Mouse (Mus musculus): ENCODE measurements at regions not wholly inside any gene's neighbourhood (a gene's known extent, or its start where the extent isn't known, plus 50 kb on each side); places are given as distances from the start of the nearest gene placed in this dataset.

GRCm38 (mm10) chr12:15741219-15741618 is 75.5 kb downstream of the Trib2 start:
- no peak for DNase-seq (ENCODE audit: extremely low read depth, insufficient read length, low spot score)

- DNase-seq (ENCODE audit: extremely low read depth, insufficient read length, low spot score): no peak
Observed at GRCm38 (mm10) chr12:15738989-15739388, 77.7 kb downstream of the Trib2 start.

GRCm38 (mm10) chr12:15731261-15731660 is 85.5 kb downstream of the Trib2 start:
- no peak for DNase-seq (ENCODE audit: extremely low read depth, insufficient read length, low spot score)

GRCm38 (mm10) chr12:15729696-15730095 is 87.0 kb downstream of the Trib2 start:
- DNase-seq (ENCODE audit: extremely low read depth, insufficient read length, low spot score): no peak

DNA sequence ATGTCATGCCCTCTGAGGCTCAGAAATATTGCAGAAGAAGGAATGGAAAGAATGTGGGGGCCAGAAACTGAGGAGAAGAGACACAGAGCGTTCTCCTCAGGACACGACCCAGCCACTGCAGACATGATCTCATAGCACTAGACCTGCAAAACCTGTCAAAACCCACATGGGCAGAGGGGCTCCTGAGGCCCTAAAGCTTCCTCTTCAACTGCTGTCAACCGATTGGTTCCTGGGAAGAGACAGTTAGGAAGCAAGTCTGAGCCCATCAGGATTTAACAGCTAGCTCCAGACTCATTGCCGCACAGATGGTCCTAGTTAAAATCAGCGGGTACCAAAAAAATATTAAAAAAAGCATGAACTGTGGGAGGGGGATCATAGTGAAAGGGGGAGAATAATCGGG is 93.2 kb downstream of the Trib2 start:
- DNase-seq (ENCODE audit: extremely low read depth, insufficient read length, low spot score): no peak

DNA sequence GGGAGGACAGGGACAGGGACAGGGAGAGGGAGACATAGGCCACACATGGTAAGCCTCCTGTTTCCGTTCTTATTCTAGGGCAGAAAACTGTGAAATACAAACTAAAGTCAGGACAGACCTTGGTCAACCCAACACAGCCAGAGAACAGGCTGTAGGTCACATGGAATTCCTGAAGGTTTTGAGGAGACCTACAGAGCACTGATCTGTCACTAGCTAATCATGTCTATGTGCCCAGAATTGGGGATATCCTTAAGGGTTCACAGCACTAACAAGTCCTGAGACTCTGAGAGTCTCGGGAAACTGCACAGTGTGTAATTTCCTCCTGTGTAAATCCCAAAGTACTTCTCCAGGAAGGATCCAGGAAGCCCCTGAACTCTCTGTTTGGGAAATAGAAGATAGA is 94.6 kb downstream of the Trib2 start:
- no peak for DNase-seq (ENCODE audit: extremely low read depth, insufficient read length, low spot score)

- no peak for DNase-seq (ENCODE audit: extremely low read depth, insufficient read length, low spot score)
Observed at GRCm38 (mm10) chr12:15720171-15720570, 96.6 kb downstream of the Trib2 start.

- DNase-seq (ENCODE audit: extremely low read depth, insufficient read length, low spot score): no peak
Observed at GRCm38 (mm10) chr12:15718827-15719226, 97.9 kb downstream of the Trib2 start.

DNA sequence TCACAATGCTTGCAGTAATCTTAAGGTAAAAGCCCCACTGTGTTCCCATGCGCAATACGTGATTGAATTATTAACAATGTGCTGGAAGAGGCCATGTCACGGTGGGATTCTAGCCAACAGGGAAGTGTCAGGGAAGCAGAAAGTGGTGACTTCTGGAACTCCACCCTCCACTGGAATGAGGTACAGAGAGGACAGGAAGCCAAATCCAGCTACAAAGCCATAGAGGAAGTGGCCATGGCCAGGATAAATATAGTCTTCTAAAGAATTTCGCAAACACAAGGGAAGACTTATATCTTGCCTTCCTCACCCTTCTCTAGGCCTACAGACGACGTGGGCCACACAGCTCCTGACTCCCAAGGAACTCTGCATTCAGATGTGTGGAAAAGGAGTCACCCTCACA is 98.7 kb downstream of the Trib2 start:
- no peak for DNase-seq (ENCODE audit: extremely low read depth, insufficient read length, low spot score)

DNA sequence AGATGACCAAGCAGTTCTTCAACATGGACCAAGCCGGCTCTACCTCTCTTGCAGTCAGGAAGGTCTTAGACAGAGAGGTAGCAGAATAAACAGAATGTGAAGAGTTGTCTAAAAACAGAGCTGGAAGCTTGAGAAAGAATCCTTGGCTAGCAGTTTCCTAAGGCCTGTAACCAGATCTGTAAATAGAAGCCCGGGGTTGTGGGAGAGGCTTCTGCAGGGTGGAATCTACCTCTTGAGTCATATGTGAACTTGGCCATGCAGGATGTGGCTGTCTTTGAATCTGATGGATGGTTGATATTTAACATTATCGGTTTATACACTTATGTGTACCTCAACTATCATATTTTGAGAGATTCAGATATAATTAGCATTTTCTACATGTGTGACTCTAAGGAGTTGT is 99.4 kb downstream of the Trib2 start:
- no peak for DNase-seq (ENCODE audit: extremely low read depth, insufficient read length, low spot score)

DNA sequence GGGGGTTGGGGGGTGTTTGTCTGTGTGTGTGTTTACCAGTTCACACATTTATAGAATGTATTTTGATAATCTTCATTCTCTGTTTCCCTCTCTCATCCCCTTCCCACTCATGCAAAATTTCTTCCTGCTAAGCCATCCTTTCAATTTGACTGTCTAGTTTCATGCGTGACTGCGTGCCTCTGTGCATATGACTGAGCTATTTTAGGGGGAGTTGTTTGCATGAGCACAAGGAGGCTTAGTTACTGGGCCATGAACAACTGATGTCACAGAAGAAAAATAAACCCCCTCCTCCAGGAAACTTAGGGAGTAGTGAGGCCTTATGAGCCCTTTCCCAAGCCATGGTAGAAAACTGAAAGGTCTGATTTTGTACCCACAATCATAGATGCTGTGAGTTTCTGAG is 103.1 kb downstream of the Trib2 start:
- no peak for DNase-seq (ENCODE audit: extremely low read depth, insufficient read length, low spot score)

DNA sequence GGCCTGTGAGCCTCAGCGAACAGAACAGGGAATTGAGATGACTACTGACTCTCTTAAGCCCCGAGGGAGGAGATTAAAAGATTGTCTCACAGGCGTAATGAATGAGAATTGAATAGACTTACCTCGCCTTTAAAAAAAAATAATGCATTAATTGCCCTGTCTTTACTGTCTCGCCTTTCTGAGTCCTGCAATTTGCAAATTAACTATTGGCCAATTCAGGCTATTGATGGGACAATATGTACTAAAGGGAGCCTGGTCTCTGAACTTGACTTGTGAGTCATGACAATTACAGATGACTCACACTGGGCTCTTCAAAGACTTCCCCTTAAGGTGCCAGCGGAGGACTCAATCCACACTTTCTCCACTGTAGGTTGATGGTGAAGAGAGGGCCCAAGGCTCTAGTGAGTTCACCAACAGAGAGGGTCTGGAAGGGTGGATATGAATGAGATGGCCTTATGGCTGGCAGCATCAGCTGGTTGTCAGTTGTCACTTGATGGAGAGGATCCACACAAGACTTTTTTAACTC is 109.1 kb downstream of the Trib2 start:
- DNase-seq (ENCODE audit: extremely low read depth, insufficient read length, low spot score): peak; percentile 32

DNA sequence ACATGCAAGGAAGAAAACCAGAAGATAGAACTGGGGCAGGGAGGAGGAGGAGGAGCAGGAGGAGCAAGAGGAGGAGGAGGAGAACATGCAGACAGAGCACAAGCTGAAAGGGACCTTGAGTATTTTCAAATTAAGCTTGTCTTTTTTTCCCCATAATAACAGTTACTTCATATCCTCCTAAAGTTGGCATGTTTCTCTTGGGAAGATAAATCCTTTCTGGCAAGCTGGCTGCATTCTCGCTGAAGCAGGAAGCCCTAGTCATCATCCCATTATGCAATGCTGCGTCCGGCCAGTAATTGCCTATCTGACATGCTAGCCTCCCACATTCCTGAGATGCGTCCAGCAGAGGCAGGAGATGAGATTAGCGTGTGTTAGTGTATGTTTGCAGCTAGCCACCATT is 112.3 kb downstream of the Trib2 start:
- DNase-seq (ENCODE audit: extremely low read depth, insufficient read length, low spot score): peak; percentile 58

DNA sequence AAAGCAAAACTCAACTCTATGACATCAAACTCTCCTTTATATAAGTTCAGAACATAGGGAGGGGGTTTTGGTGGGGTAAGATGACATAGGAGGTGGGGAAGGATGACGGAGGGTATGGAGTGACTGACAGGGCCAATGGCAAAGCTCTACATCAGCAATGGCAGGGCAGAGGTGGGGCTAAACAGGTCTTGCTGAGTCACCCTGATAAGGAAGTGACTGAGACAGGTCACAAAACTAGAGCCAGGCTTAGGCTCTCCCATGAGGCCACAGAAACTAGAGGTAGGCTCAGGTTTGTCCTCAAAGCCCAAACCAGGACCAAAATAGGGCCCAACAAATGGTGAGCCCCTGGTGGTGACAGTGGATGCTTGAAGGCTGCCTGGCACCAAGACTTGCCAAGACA is 114.6 kb downstream of the Trib2 start:
- DNase-seq (ENCODE audit: extremely low read depth, insufficient read length, low spot score): no peak

- no peak for DNase-seq (ENCODE audit: extremely low read depth, insufficient read length, low spot score)
Observed at GRCm38 (mm10) chr12:15698829-15699228, 117.9 kb downstream of the Trib2 start.

GRCm38 (mm10) chr12:15698042-15698771 is 118.5 kb downstream of the Trib2 start:
- peak; percentile 38 for DNase-seq (ENCODE audit: extremely low read depth, insufficient read length, low spot score)

- no peak for DNase-seq (ENCODE audit: extremely low read depth, insufficient read length, low spot score)
Observed at GRCm38 (mm10) chr12:15688342-15688741, 128.4 kb downstream of the Trib2 start.

GRCm38 (mm10) chr12:15684311-15684710 is 132.4 kb downstream of the Trib2 start:
- no peak for DNase-seq (ENCODE audit: extremely low read depth, insufficient read length, low spot score)

DNA sequence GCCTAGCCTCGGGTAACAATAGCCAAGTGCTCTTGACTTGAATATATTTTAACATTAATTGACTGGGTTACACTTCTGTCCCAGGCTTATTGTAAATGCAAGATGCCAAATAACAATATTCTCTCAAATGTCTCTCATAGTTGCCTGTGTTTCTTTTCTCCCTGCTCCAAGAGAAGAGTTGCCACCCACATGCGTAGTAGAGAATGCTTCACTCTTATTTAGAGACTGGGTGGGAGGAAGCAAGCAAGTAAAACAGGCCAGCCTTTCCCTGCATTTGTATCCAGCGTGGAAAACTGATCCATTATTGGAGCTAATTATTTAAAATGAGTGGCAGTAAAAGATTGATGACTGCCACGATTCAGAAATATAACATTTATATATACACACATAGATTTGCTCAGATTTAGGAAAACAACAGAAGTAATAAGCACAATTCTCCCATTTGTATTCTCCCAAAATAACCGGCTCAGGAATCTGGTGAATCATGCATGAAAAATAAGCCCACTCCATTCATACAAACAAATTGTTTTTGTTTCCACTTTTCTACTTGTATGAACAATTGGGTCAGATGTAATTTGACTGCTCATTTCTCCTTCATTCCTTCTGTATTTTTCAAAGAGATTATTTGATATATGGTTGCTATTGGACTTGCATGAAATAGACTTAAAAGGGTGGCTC is 134.9 kb downstream of the Trib2 start:
- DNase-seq (ENCODE audit: extremely low read depth, insufficient read length, low spot score): no peak

GRCm38 (mm10) chr12:15676127-15676526 is 140.6 kb downstream of the Trib2 start:
- no peak for DNase-seq (ENCODE audit: extremely low read depth, insufficient read length, low spot score)

GRCm38 (mm10) chr12:15659755-15660154 is 157.0 kb downstream of the Trib2 start:
- DNase-seq (ENCODE audit: extremely low read depth, insufficient read length, low spot score): no peak

DNA sequence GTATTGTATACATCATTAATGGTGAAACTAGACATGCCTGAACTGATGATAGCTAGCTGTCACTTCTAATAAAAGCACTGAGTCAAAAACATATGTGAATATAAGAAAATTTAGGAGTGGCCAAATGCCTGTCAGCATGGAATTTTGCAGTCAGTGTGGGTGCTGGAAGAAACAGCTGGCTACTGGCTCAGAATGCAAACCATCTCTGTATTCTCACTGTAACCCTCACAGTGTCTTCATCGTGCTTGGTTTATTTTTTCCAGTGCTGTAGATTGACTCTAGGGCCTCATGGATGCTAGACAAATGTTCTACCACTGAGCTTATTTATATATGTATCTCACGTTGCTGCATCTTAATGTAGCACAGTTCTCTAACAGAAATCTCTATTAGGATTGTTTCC is 157.4 kb downstream of the Trib2 start:
- no peak for DNase-seq (ENCODE audit: extremely low read depth, insufficient read length, low spot score)
